8 mouse cellular contexts compared by ENCODE assay signal in the genomic region with DNA sequence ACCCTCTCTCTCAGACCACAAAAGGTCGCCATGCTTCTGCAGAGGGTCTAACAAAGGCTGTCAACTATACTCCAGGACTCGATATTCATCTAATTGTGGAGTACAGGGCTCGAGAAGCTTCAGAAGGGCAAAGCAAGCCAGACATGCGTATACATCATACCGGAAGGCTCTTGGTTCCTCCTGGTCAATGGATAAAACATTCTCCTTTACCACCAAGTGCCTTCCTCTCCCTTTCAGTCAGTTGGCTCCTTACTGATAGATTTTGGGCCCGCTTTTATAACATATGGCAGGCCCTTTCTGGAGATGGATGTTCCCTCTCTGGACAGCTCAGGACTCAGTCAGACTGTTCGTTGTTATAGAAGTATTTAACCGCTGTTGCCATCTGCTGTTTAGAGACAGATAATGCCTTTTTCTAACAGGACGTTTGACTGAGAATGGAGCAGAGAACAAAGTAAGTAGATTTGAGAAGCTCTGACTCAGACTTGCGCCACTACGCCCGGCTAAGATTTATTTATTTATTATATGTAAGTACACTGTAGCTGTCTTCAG. TPM values are rescaled to one million over a fixed set of nuclear protein-coding genes. Genes with fewer than 3 reads are reported as not detected.
DNase-seq lines count a peak whose midpoint lies in the region; ATAC-seq and TF ChIP-seq lines count a peak whose summit lies in the region.
"Not testable (repeated sequence)": the region's sequence is repeated elsewhere in the genome, so short reads cannot be mapped to it uniquely, and the experiment has no call there.

A gene (minus strand): TSS at position 308 of the 549 bp plus-strand sequence.

- H3K9ac ChIP-seq in embryonic facial prominence, embryonic 13.5 days: peak within 1 kb of the TSS; percentile 63
- peak within 1 kb of the TSS; percentile 74 for H3K9ac ChIP-seq in heart, adult 2 months (ENCODE audit: low read depth, low read length)
- 0 out of 2 replicates have a peak within 1 kb of the TSS, but pooled peaks have one; percentile 43 for H3K9ac ChIP-seq in intestine, embryonic 16.5 days (ENCODE audit: low read depth, low read length)

- H3K4me2 ChIP-seq in embryonic facial prominence, embryonic 13.5 days: peak within 1 kb of the TSS; percentile 52
- H3K4me2 ChIP-seq in intestine, embryonic 16.5 days (ENCODE audit: low read depth, low read length): peak within 1 kb of the TSS; percentile 44

- peak; percentile 60 for TF ChIP-seq CTCF in heart, adult 2 months (IDR thresholded peaks at IDR 0.05)

- H3K79me2 ChIP-seq in heart, adult 2 months (replicated peaks; ENCODE audit: control insufficient read depth, insufficient read depth, low read length): not testable (repeated sequence)

- not testable (repeated sequence) for H3K4me1 ChIP-seq in embryonic facial prominence, embryonic 13.5 days; heart, adult 2 months (ENCODE audit: control insufficient read depth, insufficient read depth, low read length); intestine, embryonic 16.5 days (ENCODE audit: control insufficient read depth, insufficient read depth, low read length)

- peak within 1 kb of the TSS; percentile 42 for H3K4me3 ChIP-seq in embryonic facial prominence, embryonic 13.5 days
- H3K4me3 ChIP-seq in heart, adult 2 months: peak within 1 kb of the TSS; percentile 50
- peak within 1 kb of the TSS; percentile 35 for H3K4me3 ChIP-seq in intestine, embryonic 16.5 days (ENCODE audit: low read length)

- TF ChIP-seq POLR2A in heart, adult 2 months (IDR thresholded peaks at IDR 0.05; ENCODE audit: insufficient read depth, low read depth, low read length): not testable (repeated sequence)

- H3K27ac ChIP-seq in embryonic facial prominence, embryonic 13.5 days: peak within 1 kb of the TSS; percentile 78
- H3K27ac ChIP-seq in heart, adult 2 months: peak within 1 kb of the TSS; percentile 91
- H3K27ac ChIP-seq in intestine, embryonic 16.5 days (ENCODE audit: low read length): peak within 1 kb of the TSS; percentile 59; the same call in 1 of the 2 replicates

- DNase-seq in B cell, adult 2 months: peak; percentile 48 to 51
- DNase-seq in adrenal gland, postnatal 36 days: peak; percentile 35 to 55
- peak; percentile 46 to 50 for DNase-seq in heart, adult 2 months
- DNase-seq in left cerebral cortex, postnatal 10 days (ENCODE audit: extremely low spot score in 1 of 2, low spot score in 2 of 2): not testable (repeated sequence)
- peak; percentile 40 for DNase-seq in right cerebral cortex, adult 18-20 months

- H3K27me3 ChIP-seq in embryonic facial prominence, embryonic 13.5 days; heart, adult 2 months (ENCODE audit: control insufficient read depth, insufficient read depth, low read length); intestine, embryonic 16.5 days (replicated peaks; ENCODE audit: control insufficient read depth, insufficient read depth, low read length): not testable (repeated sequence)

- not testable (repeated sequence) for H3K36me3 ChIP-seq in embryonic facial prominence, embryonic 13.5 days; heart, adult 2 months (ENCODE audit: control insufficient read depth, insufficient read depth, low read length); intestine, embryonic 16.5 days (ENCODE audit: control insufficient read depth, insufficient read depth, low read length)

- TF ChIP-seq EP300 in heart, adult 2 months (IDR thresholded peaks at IDR 0.05; ENCODE audit: insufficient read depth, low read depth, low read length): not testable (repeated sequence)

- intact Hi-C loops in heart, adult 2 months (cut with DNase I); left cerebral cortex, postnatal 10 days (cut with DNase I): not testable (repeated sequence)

- WGBS in embryonic facial prominence, embryonic 13.5 days: 24% methylated on average over 11 of the region's 12 CpGs
- WGBS in heart, adult 2 months: 9% methylated on average over 11 of the region's 12 CpGs
- WGBS in intestine, embryonic 16.5 days: 9% methylated on average over 11 of the region's 12 CpGs

- H3K9me3 ChIP-seq in embryonic facial prominence, embryonic 13.5 days; intestine, embryonic 16.5 days (ENCODE audit: control insufficient read depth, low read length): not testable (repeated sequence)

- not testable (repeated sequence) for ATAC-seq in embryonic facial prominence, embryonic 13.5 days (ENCODE audit: insufficient number of reproducible peaks, insufficient read depth, low FRiP score, low TSS enrichment, low read depth)
- ATAC-seq in intestine, embryonic 16.5 days: peak; percentile 71
- peak; percentile 58 for ATAC-seq in megakaryocyte, adult 5-6 weeks (ENCODE audit: poor library complexity, severe bottlenecking)

RNA-seq across cellular contexts. Expression of the gene that starts here (rescaled TPM):
- total RNA-seq in adrenal gland, postnatal 36 days (2021): 10 to 100 TPM; 30.6 to 38.7 TPM
- polyA plus RNA-seq in embryonic facial prominence, embryonic 13.5 days (2015; fragmentation: Nextera tagmentation; extraction: Ambion mirVana): 43.7 and 51.8 TPM in 2 replicates
- 10 to 100 TPM; 16.8 to 17.0 TPM for total RNA-seq in heart, adult 2 months (2021)
- 16.4 and 16.7 TPM in 2 replicates for polyA plus RNA-seq in heart, adult 2 months (2012; rRNA removed)
- 40.2 and 49.1 TPM in 2 replicates for polyA plus RNA-seq in intestine, embryonic 16.5 days (2015; fragmentation: Nextera tagmentation; extraction: Ambion mirVana)
- 10 to 100 TPM; 33.6 to 33.7 TPM for total RNA-seq in left cerebral cortex, postnatal 10 days (2021)
- 61.1 and 73.6 TPM in 2 replicates for total RNA-seq in megakaryocyte, adult 5-6 weeks (2015)
- total RNA-seq in megakaryocyte, adult 5-6 weeks (2017): 20.3 and 24.8 TPM in 2 replicates
